Mouse (Mus musculus): ENCODE measurements around the gene Gm20388. TPM values are rescaled to one million over a fixed set of nuclear protein-coding genes. Genes with fewer than 3 reads are reported as not detected.

Gm20388 gene
- polyA plus RNA-seq, 1 experiment from 2014 or later: not detected

- peaks cover 5% of the 10 kb centered on the region; the same call in 1 of the 2 replicates for H3K36me3 ChIP-seq (ENCODE audit: control insufficient read depth, insufficient read depth, low read length)
- peak overlapping the region; percentile 98 for H3K27ac ChIP-seq (ENCODE audit: low read length)
- H3K4me2 ChIP-seq (ENCODE audit: low read depth, low read length): peak overlapping the region; percentile 79
- H3K4me1 ChIP-seq (replicated peaks; ENCODE audit: control insufficient read depth, insufficient read depth, low read length): peaks cover 6% of the 10 kb centered on the region
- no peaks in the 10 kb centered on the region for H3K9me3 ChIP-seq (ENCODE audit: control insufficient read depth, low read length)
- WGBS: under 1% methylated on average over 20 of the region's 20 CpGs
- peak overlapping the region; percentile 93 for H3K9ac ChIP-seq (ENCODE audit: low read length)
- H3K4me3 ChIP-seq (ENCODE audit: low read length): peak overlapping the region; percentile 96
- H3K27me3 ChIP-seq (ENCODE audit: control insufficient read depth, insufficient read depth, low read depth, low read length): no peaks in the 10 kb centered on the region
- peak; percentile 89 for ATAC-seq (ENCODE audit: low read depth)
Measured at GRCm38 (mm10) chr8:123374239-123374578, 3463.6 kb downstream of the Gm20388 start.

GRCm38 (mm10) chr8:123375701-123376100 is 3465.1 kb downstream of the Gm20388 start:
- no peak for ATAC-seq (ENCODE audit: low read depth)
- H3K36me3 ChIP-seq (ENCODE audit: control insufficient read depth, insufficient read depth, low read length): peaks cover 5% of the 10 kb centered on the region; the same call in 1 of the 2 replicates
- no peaks in the 10 kb centered on the region for H3K9me3 ChIP-seq (ENCODE audit: control insufficient read depth, low read length)
- H3K4me1 ChIP-seq (replicated peaks; ENCODE audit: control insufficient read depth, insufficient read depth, low read length): peaks cover 6% of the 10 kb centered on the region
- H3K9ac ChIP-seq (ENCODE audit: low read length): no peak overlapping the region
- no peak overlapping the region for H3K4me3 ChIP-seq (ENCODE audit: low read length)
- H3K27me3 ChIP-seq (ENCODE audit: control insufficient read depth, insufficient read depth, low read depth, low read length): no peaks in the 10 kb centered on the region
- no peak overlapping the region for H3K27ac ChIP-seq (ENCODE audit: low read length)
- 88% methylated on average over 10 of the region's 10 CpGs for WGBS
- H3K4me2 ChIP-seq (ENCODE audit: low read depth, low read length): no peak overlapping the region

- Histone ChIP-seq H3K4me3 (ENCODE audit: low read length) (no peak overlapping the region), H3K4me1 (replicated peaks; ENCODE audit: control insufficient read depth, insufficient read depth, low read length) (peaks cover 6% of the 10 kb centered on the region), H3K27ac (ENCODE audit: low read length) (no peak overlapping the region), H3K36me3 (ENCODE audit: control insufficient read depth, insufficient read depth, low read length) (peaks cover 5% of the 10 kb centered on the region; the same call in 1 of the 2 replicates), H3K9ac (ENCODE audit: low read length) (no peak overlapping the region), H3K27me3 (ENCODE audit: control insufficient read depth, insufficient read depth, low read depth, low read length) (no peaks in the 10 kb centered on the region), H3K4me2 (ENCODE audit: low read depth, low read length) (no peak overlapping the region), H3K9me3 (ENCODE audit: control insufficient read depth, low read length) (no peaks in the 10 kb centered on the region)
- no peak for ATAC-seq (ENCODE audit: low read depth)
- 75% methylated on average over 8 of the region's 8 CpGs for WGBS
Measured at GRCm38 (mm10) chr8:123376106-123376505, 3465.5 kb downstream of the Gm20388 start.

GRCm38 (mm10) chr8:123381711-123382110 is 3471.1 kb downstream of the Gm20388 start:
- ATAC-seq (ENCODE audit: low read depth): no peak
- no peaks in the 10 kb centered on the region for H3K4me1 ChIP-seq (replicated peaks; ENCODE audit: control insufficient read depth, insufficient read depth, low read length)
- no peak overlapping the region for H3K4me2 ChIP-seq (ENCODE audit: low read depth, low read length)
- WGBS: 95% methylated on average over 4 of the region's 4 CpGs
- no peak overlapping the region for H3K9ac ChIP-seq (ENCODE audit: low read length)
- H3K4me3 ChIP-seq (ENCODE audit: low read length): no peak overlapping the region
- H3K36me3 ChIP-seq (ENCODE audit: control insufficient read depth, insufficient read depth, low read length): peaks cover 35% of the 10 kb centered on the region
- no peak overlapping the region for H3K27ac ChIP-seq (ENCODE audit: low read length)
- no peaks in the 10 kb centered on the region for H3K9me3 ChIP-seq (ENCODE audit: control insufficient read depth, low read length)
- H3K27me3 ChIP-seq (ENCODE audit: control insufficient read depth, insufficient read depth, low read depth, low read length): no peaks in the 10 kb centered on the region

- 78% methylated on average over 8 of the region's 8 CpGs for WGBS
- H3K4me2 ChIP-seq (ENCODE audit: low read depth, low read length): no peak overlapping the region
- H3K36me3 ChIP-seq (ENCODE audit: control insufficient read depth, insufficient read depth, low read length): peaks cover 40% of the 10 kb centered on the region
- no peak overlapping the region for H3K27ac ChIP-seq (ENCODE audit: low read length)
- H3K9me3 ChIP-seq (ENCODE audit: control insufficient read depth, low read length): no peaks in the 10 kb centered on the region
- no peak overlapping the region for H3K4me3 ChIP-seq (ENCODE audit: low read length)
- H3K27me3 ChIP-seq (ENCODE audit: control insufficient read depth, insufficient read depth, low read depth, low read length): no peaks in the 10 kb centered on the region
- ATAC-seq (ENCODE audit: low read depth): no peak
- no peaks in the 10 kb centered on the region for H3K4me1 ChIP-seq (replicated peaks; ENCODE audit: control insufficient read depth, insufficient read depth, low read length)
- no peak overlapping the region for H3K9ac ChIP-seq (ENCODE audit: low read length)
Measured at GRCm38 (mm10) chr8:123382516-123382915, 3471.9 kb downstream of the Gm20388 start.

GRCm38 (mm10) chr8:123384883-123385540 is 3474.4 kb downstream of the Gm20388 start:
- Histone ChIP-seq H3K9ac (ENCODE audit: low read length) (no peak overlapping the region), H3K4me1 (replicated peaks; ENCODE audit: control insufficient read depth, insufficient read depth, low read length) (no peaks in the 10 kb centered on the region), H3K9me3 (ENCODE audit: control insufficient read depth, low read length) (no peaks in the 10 kb centered on the region), H3K27me3 (ENCODE audit: control insufficient read depth, insufficient read depth, low read depth, low read length) (no peaks in the 10 kb centered on the region), H3K27ac (ENCODE audit: low read length) (no peak overlapping the region), H3K4me3 (ENCODE audit: low read length) (no peak overlapping the region), H3K36me3 (ENCODE audit: control insufficient read depth, insufficient read depth, low read length) (peaks cover 43% of the 10 kb centered on the region), H3K4me2 (ENCODE audit: low read depth, low read length) (no peak overlapping the region)
- ATAC-seq (ENCODE audit: low read depth): no peak
- WGBS: 58% methylated on average over 9 of the region's 9 CpGs

GRCm38 (mm10) chr8:123387041-123387440 is 3476.4 kb downstream of the Gm20388 start:
- Histone ChIP-seq H3K4me2 (ENCODE audit: low read depth, low read length) (no peak overlapping the region), H3K4me3 (ENCODE audit: low read length) (no peak overlapping the region), H3K27ac (ENCODE audit: low read length) (no peak overlapping the region), H3K4me1 (replicated peaks; ENCODE audit: control insufficient read depth, insufficient read depth, low read length) (no peaks in the 10 kb centered on the region), H3K9me3 (ENCODE audit: control insufficient read depth, low read length) (no peaks in the 10 kb centered on the region), H3K9ac (ENCODE audit: low read length) (no peak overlapping the region), H3K36me3 (ENCODE audit: control insufficient read depth, insufficient read depth, low read length) (peaks cover 50% of the 10 kb centered on the region), H3K27me3 (ENCODE audit: control insufficient read depth, insufficient read depth, low read depth, low read length) (no peaks in the 10 kb centered on the region)
- WGBS: 72% methylated on average over 3 of the region's 3 CpGs
- no peak for ATAC-seq (ENCODE audit: low read depth)

GRCm38 (mm10) chr8:123387801-123388200 is 3477.2 kb downstream of the Gm20388 start:
- no peak for ATAC-seq (ENCODE audit: low read depth)

GRCm38 (mm10) chr8:123389026-123389425 is 3478.4 kb downstream of the Gm20388 start:
- Histone ChIP-seq H3K4me1 (replicated peaks; ENCODE audit: control insufficient read depth, insufficient read depth, low read length) (no peaks in the 10 kb centered on the region), H3K4me2 (ENCODE audit: low read depth, low read length) (no peak overlapping the region), H3K4me3 (ENCODE audit: low read length) (no peak overlapping the region), H3K9ac (ENCODE audit: low read length) (no peak overlapping the region), H3K27ac (ENCODE audit: low read length) (no peak overlapping the region), H3K27me3 (ENCODE audit: control insufficient read depth, insufficient read depth, low read depth, low read length) (no peaks in the 10 kb centered on the region), H3K9me3 (ENCODE audit: control insufficient read depth, low read length) (no peaks in the 10 kb centered on the region), H3K36me3 (ENCODE audit: control insufficient read depth, insufficient read depth, low read length) (peaks cover 45% of the 10 kb centered on the region)
- WGBS: 89% methylated on average over 7 of the region's 7 CpGs
- ATAC-seq (ENCODE audit: low read depth): no peak; the same call in 1 of the 2 replicates

More at GRCm38 (mm10) chr8:123387801-123388200, 3477.2 kb downstream of the Gm20388 start:
- H3K4me3 ChIP-seq (ENCODE audit: low read length): no peak overlapping the region
- peaks cover 46% of the 10 kb centered on the region for H3K36me3 ChIP-seq (ENCODE audit: control insufficient read depth, insufficient read depth, low read length)
- H3K9ac ChIP-seq (ENCODE audit: low read length): no peak overlapping the region
- H3K9me3 ChIP-seq (ENCODE audit: control insufficient read depth, low read length): no peaks in the 10 kb centered on the region
- H3K4me1 ChIP-seq (replicated peaks; ENCODE audit: control insufficient read depth, insufficient read depth, low read length): no peaks in the 10 kb centered on the region
- 88% methylated on average over 8 of the region's 8 CpGs for WGBS
- no peak overlapping the region for H3K27ac ChIP-seq (ENCODE audit: low read length)
- no peaks in the 10 kb centered on the region for H3K27me3 ChIP-seq (ENCODE audit: control insufficient read depth, insufficient read depth, low read depth, low read length)
- H3K4me2 ChIP-seq (ENCODE audit: low read depth, low read length): no peak overlapping the region
